Mouse (Mus musculus) forebrain, embryonic 10.5 days (tissue): ENCODE measurements at regions not wholly inside any gene's neighbourhood (a gene's known extent, or its start where the extent isn't known, plus 50 kb on each side); places are given as distances from the start of the nearest gene placed in this dataset.
A peak's percentile ranks its signal among the peaks of the same experiment; 100 is the strongest.

Experiments
- DNase-seq: peaks from one replicate; pipeline ENCODE4 v3.0.0-alpha.2; 2017; ENCODE audit warnings: low spot score; ENCODE audit errors: extremely low spot score
- H3K27ac ChIP-seq: fragments of 300-500 bp; sonication (generic); 2 replicates; pipeline ENCODE4 v1.5.1; 2016; ENCODE audit warnings: mild to moderate bottlenecking
- H3K27me3 ChIP-seq: fragments of 300-500 bp; sonication (generic); 2 replicates; pipeline ENCODE4 v1.6.1; 2016; ENCODE audit warnings: mild to moderate bottlenecking; ENCODE audit not compliant: poor library complexity, severe bottlenecking
- H3K36me3 ChIP-seq: fragments of 300-500 bp; sonication (generic); replicated peaks from 2 replicates; pipeline ENCODE4 v1.6.1; 2016; ENCODE audit warnings: mild to moderate bottlenecking, moderate library complexity
- H3K4me1 ChIP-seq: fragments of 300-500 bp; sonication (generic); 2 replicates; pipeline ENCODE4 v1.6.1; 2016
- H3K4me3 ChIP-seq: fragments of 300-500 bp; sonication (generic); 2 replicates; pipeline ENCODE4 v1.5.1; 2016; ENCODE audit warnings: mild to moderate bottlenecking, moderate library complexity
- H3K9me3 ChIP-seq: fragments of 300-500 bp; sonication (generic); 2 replicates; pipeline ENCODE4 v1.6.1; 2016; ENCODE audit warnings: mild to moderate bottlenecking, moderate library complexity
- WGBS: fragments of 180-500 bp; shearing (Covaris S2); methylation state at CpG from one replicate; pipeline ENCODE4 v1.1.7; 2016; 5-methylcytosine and 5-hydroxymethylcytosine counted together

DNA sequence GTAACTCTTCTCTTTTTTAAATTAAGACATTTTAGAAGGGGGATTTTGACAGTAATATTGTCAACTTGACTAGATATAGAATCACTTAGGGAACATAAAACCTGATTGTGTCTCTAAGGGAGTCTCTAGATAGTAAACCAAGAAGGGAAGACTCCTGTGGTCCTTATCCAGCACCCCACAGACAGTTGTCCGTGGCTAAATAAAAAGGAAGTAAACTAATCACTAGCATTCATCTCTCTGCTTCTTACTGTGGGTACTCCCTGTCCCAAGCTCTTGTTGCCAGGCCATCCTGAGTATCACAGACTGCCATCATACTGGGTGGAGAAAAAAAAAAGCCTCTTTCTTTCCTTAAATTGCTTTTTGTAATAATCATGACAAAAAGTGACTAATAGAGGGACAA, 248.2 kb upstream of the Dach1 start:
- Histone ChIP-seq H3K36me3 (no peaks in the 10 kb centered on the region), H3K4me1 (no peaks in the 10 kb centered on the region), H3K9me3 (no peaks in the 10 kb centered on the region), H3K4me3 (no peak overlapping the region), H3K27me3 (no peaks in the 10 kb centered on the region), H3K27ac (no peak overlapping the region)
- DNase-seq, result no peak
- whole genome bisulfite sequencing, result 71% methylated on average over 1 of the region's 1 CpGs

DNA sequence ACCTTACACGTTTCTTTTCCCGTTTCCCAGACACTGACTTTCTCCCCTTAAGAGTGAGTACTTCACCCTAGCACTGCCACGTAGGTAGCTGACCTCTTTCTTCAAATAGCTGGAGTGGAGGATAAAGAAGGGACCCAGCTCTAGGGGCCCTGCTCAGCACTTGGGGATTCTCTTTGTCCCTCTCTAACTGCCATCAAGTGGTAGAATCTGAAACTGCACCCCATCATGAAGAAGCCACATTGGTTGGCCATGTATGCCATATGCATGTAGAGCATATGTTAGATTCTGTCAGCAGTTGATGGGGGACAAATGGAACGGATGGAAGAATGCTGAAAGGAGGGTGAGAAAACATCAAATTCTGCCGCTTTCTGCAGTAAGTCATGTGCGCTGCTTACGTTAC, 244.6 kb upstream of the Dach1 start:
- Histone ChIP-seq H3K27ac (no peak overlapping the region), H3K9me3 (no peaks in the 10 kb centered on the region), H3K4me1 (no peaks in the 10 kb centered on the region), H3K36me3 (no peaks in the 10 kb centered on the region), H3K27me3 (no peaks in the 10 kb centered on the region), H3K4me3 (no peak overlapping the region)
- WGBS, result 61% methylated on average over 7 of the region's 7 CpGs
- DNase-seq, result peak; percentile 16

DNA sequence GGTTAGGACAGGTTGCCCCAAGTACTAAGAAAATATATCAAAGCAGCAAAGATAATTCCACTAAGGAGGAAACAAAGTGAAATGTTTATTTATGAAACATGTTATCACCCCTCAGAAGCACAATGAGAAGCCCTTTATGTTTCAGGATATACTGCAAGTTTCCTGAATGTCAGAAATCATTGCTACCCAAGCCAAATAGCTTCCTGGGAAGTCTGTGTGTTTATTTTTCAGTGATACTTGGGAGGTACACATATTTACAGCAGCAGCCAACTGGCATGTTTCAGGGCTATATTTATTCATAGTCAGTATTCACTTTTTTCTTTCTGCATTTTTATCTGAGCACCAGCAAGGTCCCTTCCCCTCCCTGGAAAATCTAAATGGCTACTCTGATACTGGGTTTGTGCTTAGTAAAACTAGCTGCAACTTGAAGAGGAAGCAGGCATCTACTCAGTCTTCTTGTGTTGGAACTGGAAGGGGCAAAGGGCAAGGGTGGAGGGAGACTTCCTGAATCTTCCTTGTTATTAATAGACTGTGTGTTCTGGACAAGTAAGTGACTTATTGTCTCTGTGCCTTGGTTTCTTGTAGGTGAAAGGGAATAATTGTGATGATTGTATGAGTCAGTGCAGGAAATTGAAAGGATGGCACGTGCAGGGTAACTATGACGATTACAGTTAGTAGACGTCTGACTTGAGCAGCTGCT, 236.5 kb upstream of the Dach1 start:
- Histone ChIP-seq H3K27ac (no peak overlapping the region), H3K27me3 (no peaks in the 10 kb centered on the region), H3K4me3 (no peak overlapping the region), H3K9me3 (no peaks in the 10 kb centered on the region), H3K4me1 (no peaks in the 10 kb centered on the region), H3K36me3 (no peaks in the 10 kb centered on the region)
- DNase-seq, result no peak
- WGBS, result 84% methylated on average over 3 of the region's 3 CpGs

DNA sequence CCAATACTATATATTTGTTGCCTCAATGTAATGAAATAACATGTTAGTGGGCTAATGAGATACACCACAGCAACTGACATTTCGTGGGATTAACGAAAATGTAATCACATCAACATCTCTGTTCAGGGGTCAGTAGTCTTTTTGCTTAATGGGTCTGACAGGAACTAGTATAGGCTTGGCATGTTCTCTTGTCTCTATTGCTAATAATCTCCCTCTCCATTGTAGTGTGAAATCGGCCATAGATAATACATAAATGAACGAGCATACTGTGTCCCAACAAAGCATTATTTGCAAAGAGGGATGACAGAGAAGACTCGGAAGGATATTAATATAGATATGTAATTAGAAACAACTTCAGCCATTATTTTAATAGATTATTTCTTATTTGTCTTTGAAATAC, 234.5 kb upstream of the Dach1 start:
- H3K27me3 ChIP-seq, result no peaks in the 10 kb centered on the region
- H3K9me3 ChIP-seq, result no peaks in the 10 kb centered on the region
- DNase-seq, result no peak
- WGBS, result 90% methylated on average over 5 of the region's 5 CpGs
- H3K4me3 ChIP-seq, result no peak overlapping the region
- no peaks in the 10 kb centered on the region for H3K4me1 ChIP-seq
- H3K36me3 ChIP-seq, result no peaks in the 10 kb centered on the region
- no peak overlapping the region for H3K27ac ChIP-seq

DNA sequence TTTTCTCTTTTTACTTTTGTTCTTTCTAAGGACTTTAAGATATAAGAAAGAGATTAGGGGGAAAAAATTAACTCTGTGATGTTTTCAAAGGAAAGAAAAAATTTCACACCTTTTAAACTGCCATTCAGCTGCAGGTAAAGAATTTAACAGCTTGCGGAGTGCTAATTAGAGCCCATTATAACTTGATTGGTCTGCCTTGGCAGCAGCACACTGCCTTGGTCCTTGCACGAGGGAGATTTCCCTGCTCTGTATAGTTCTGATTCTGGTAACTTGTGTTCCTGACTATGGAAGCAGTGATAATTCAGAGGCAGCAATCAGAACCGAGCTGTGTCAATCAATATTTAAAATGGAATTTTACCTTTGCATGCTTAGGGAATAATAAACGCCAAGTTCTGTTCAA, 218.3 kb upstream of the Dach1 start:
- DNase-seq, result no peak
- 68% methylated on average over 4 of the region's 4 CpGs for WGBS
- Histone ChIP-seq H3K4me3 (no peak overlapping the region), H3K27ac (no peak overlapping the region), H3K27me3 (no peaks in the 10 kb centered on the region), H3K36me3 (no peaks in the 10 kb centered on the region), H3K9me3 (no peaks in the 10 kb centered on the region), H3K4me1 (no peaks in the 10 kb centered on the region)
